Comparison of ENCODE assay signal across 28 mouse cellular contexts in the genomic region with DNA sequence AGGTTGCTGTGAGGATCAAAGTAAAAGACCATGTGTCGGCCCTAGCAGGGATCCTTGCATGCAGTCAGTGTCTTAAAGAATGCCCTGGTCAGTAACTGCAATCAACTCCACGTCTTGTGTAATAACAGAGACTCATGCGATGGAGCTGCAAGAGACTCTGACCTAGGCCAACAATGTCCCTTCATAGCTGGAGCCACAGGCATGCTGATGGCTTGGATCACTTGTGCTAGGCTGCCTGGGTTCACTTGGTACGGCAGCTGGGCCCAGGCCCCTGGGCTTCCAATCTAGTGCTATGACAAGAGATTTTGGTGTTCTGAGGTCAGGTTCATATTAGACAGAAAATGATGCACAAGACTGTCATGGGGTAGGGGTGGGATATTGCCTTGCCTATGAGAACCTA.
"Had no signal": no experiment of that assay in that cellular context is flagged by ENCODE, and none has a peak within 500 bp of the region (broad histone marks: within the 10 kb centered on the region; RNA-seq: fewer than 3 reads in every experiment).

No protein-coding gene starts in this region.

- H3K27me3 ChIP-seq: forebrain, embryonic 15.5 days had no signal

- H3K9me3 ChIP-seq: embryonic facial prominence, embryonic 10.5 days; embryonic facial prominence, embryonic 12.5 days; embryonic facial prominence, embryonic 13.5 days; embryonic facial prominence, embryonic 15.5 days; forebrain, embryonic 10.5 days; forebrain, embryonic 12.5 days; forebrain, embryonic 13.5 days; forebrain, embryonic 15.5 days had no signal

- H3K4me1 ChIP-seq: embryonic facial prominence, embryonic 12.5 days had no signal

- H3K27ac ChIP-seq: embryonic facial prominence, embryonic 10.5 days; embryonic facial prominence, embryonic 12.5 days; embryonic facial prominence, embryonic 13.5 days; embryonic facial prominence, embryonic 15.5 days; forebrain, embryonic 10.5 days; forebrain, embryonic 12.5 days; forebrain, embryonic 13.5 days; forebrain, embryonic 15.5 days; gastrocnemius, adult 2 months; heart, adult 2 months had no signal

- ATAC-seq: forebrain, embryonic 13.5 days; forebrain, embryonic 14.5 days; forebrain, embryonic 15.5 days; forebrain, embryonic 16.5 days; forebrain, postnatal 0 days had no signal

- H3K36me3 ChIP-seq: embryonic facial prominence, embryonic 10.5 days; embryonic facial prominence, embryonic 12.5 days; embryonic facial prominence, embryonic 13.5 days; embryonic facial prominence, embryonic 15.5 days; forebrain, embryonic 10.5 days; forebrain, embryonic 12.5 days; forebrain, embryonic 15.5 days had no signal

- H3K4me2 ChIP-seq: embryonic facial prominence, embryonic 12.5 days; embryonic facial prominence, embryonic 13.5 days; embryonic facial prominence, embryonic 15.5 days; forebrain, embryonic 12.5 days; forebrain, embryonic 13.5 days; forebrain, embryonic 15.5 days had no signal

- DNase-seq: cerebellum, adult 2 months; cerebellum, adult 8-10 months; cerebellum, adult 9-10 months; cerebellum, adult 9-11 months; cerebellum, postnatal 10 days; cerebellum, postnatal 14 days; cerebellum, postnatal 25 days; cerebellum, postnatal 36 days; embryo, embryonic 11 days; forebrain, postnatal 0 days; gastrocnemius, adult 2 months; gastrocnemius, postnatal 10 days; gastrocnemius, postnatal 14 days; gastrocnemius, postnatal 25 days; gastrocnemius, postnatal 36 days; heart, adult 18-20 months; heart, adult 2 months had no signal

- H3K4me3 ChIP-seq: embryonic facial prominence, embryonic 10.5 days; embryonic facial prominence, embryonic 12.5 days; embryonic facial prominence, embryonic 13.5 days; embryonic facial prominence, embryonic 15.5 days; erythroblast, embryonic 14.5 days; forebrain, embryonic 10.5 days; forebrain, embryonic 12.5 days; forebrain, embryonic 13.5 days; forebrain, embryonic 15.5 days; gastrocnemius, adult 2 months; heart, adult 2 months had no signal

- H3K9ac ChIP-seq: embryonic facial prominence, embryonic 12.5 days; embryonic facial prominence, embryonic 13.5 days; embryonic facial prominence, embryonic 15.5 days; forebrain, embryonic 12.5 days; forebrain, embryonic 13.5 days; forebrain, embryonic 15.5 days; forebrain, postnatal 0 days had no signal
